Mouse (Mus musculus): ENCODE measurements at regions not wholly inside any gene's neighbourhood (a gene's known extent, or its start where the extent isn't known, plus 50 kb on each side); places are given as distances from the start of the nearest gene placed in this dataset.

- no peak for DNase-seq (ENCODE audit: low read depth, low spot score)
These were observed 1172.6 kb upstream of the Gulo start for GRCm38 (mm10) chr14:67181586-67181985.

- no peak for DNase-seq (ENCODE audit: low read depth, low spot score)
These were observed 1170.5 kb upstream of the Gulo start for GRCm38 (mm10) chr14:67179549-67179948.

DNA sequence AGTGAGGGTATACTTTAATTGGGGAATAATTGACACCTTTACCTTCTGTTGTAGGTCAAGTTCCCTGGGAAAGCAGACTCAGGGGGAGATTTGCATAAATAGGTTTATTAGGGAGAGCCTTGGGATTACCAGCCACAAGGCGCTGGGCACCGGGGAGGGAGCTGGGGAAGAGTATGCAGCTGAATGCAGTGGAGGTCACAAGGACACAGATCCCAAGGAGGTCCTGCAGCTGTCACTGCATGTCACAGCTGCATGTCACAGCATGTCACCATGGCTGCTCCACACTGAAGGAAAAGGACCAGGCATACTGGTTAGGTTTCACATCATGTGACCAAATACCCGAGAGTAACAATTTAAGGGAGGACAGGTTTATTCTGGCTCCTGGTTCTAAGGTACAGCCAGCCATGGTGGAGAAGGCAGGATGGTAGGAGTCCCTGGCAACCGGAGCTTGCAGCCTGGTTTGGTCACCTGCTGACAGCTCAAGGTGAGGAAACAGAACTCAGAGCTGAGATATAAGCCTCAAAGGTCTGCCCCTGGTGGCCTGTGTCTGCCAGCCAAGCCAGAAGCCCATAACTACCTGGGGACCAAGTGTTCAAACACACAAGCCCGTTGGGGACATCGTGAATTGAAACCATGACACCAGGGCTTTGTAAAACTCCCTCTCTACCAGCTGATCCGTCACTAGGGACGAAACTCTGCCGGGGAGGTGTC, 1169.5 kb upstream of the Gulo start:
- DNase-seq (ENCODE audit: low read depth, low spot score), result no peak

DNA sequence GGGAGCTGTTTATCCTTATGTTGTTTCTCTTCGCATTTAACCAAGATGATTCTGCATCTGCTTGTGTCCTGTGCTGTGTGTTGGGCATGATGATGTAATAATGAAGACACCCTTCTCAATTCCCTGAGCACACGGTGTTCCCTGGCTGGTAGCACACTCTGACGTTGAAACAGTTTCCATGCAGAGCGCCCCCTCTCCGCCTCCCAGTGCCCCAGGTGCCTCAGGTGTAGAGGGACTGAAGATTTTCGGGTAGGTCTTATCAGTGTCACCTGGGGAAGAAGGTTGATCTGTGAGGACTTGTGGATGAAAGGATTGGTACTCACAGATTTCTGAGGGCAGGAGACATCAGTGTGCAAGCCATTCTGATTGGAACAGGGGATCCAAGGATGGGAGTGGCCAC, 1167.7 kb upstream of the Gulo start:
- DNase-seq (ENCODE audit: low read depth, low spot score), result no peak

DNA sequence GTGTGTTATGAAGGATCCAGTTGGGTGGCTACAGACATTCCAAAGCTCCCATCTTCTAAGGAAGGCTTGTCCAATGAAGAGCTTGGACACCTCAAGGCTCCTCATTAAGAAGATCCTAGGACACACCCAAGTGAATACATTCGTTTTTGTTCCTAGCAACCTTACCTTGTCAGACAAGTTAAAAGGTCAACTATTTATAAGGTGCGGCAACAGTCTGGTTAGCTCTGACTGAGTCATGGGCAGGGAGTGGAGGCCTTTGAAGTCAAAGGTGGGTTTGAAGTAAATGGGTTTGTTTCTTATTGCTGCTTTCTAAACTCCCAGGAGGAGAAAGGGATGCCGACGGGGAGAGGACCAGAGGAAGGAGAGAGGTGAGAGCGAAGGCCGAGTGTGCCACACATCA, 1167.1 kb upstream of the Gulo start:
- DNase-seq (ENCODE audit: low read depth, low spot score), result no peak

DNA sequence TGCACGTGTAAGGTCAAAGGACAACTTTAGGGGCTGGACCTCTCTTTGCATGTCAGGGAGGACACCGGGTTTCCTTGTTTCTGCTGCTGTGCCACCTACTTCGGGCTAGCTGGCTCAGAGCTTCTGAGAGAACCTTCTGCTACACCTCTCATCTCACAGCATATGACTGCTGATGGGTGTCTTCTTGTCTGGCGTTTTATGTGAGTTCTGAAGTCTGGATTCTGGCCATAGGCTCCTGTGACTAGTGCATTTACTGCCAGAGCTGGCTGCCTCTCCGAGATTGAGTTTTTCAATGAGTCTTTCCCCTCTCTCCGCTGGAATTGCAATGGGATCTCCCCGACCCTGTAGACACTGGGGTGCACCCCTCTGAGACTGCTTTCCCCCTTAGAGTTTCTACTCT, 1165.9 kb upstream of the Gulo start:
- no peak for DNase-seq (ENCODE audit: low read depth, low spot score)

DNA sequence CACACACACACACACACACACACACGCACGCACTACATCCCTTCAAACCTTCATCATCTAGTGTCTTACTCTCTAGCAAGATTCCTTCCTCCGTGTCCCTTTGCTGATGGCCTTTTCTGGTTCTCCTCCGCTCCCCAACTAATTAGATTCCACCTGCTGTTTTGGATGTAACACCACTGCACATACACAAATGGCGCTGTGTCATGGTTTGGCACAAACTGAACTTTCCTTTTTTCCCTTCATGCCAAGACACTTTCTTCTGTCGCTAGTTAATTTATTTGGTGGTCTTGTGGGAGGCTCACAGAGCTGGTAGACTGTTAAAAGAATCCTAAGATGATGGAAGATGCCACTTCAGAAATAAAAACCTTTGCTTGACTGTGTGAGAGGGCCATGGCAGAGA, 1161.8 kb upstream of the Gulo start:
- DNase-seq (ENCODE audit: low read depth, low spot score), result no peak

- no peak for DNase-seq (ENCODE audit: low read depth, low spot score)
These were observed 1161.2 kb upstream of the Gulo start for GRCm38 (mm10) chr14:67170248-67170647.

DNA sequence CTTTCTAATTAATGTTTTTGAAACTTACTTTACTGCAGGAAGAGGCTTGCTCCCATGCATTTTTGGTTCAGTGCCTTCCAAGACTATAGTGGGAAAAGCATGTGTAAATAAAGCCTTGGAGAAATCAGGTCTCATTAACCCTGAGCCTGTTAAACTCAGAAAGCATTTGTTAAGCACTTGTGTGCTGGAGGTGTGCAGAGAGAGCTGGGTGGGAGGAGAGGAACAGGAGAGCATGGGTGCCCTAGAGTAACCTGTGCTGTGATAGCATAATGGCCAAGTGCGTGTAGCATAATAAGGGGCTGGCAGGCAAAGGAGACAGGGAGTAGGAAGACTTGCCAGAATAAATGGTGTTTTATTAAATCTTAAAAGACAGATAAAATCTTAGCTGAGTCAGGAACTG, 1160.2 kb upstream of the Gulo start:
- DNase-seq (ENCODE audit: low read depth, low spot score), result no peak

- no peak for DNase-seq (ENCODE audit: low read depth, low spot score)
These were observed 1151.0 kb upstream of the Gulo start for GRCm38 (mm10) chr14:67159996-67160395.

- DNase-seq (ENCODE audit: low read depth, low spot score), result no peak
These were observed 1149.9 kb upstream of the Gulo start for GRCm38 (mm10) chr14:67158867-67159266.

GRCm38 (mm10) chr14:67156366-67156765, 1147.4 kb upstream of the Gulo start:
- DNase-seq (ENCODE audit: low read depth, low spot score), result no peak

GRCm38 (mm10) chr14:67153621-67154020, 1144.6 kb upstream of the Gulo start:
- no peak for DNase-seq (ENCODE audit: low read depth, low spot score)

- DNase-seq (ENCODE audit: low read depth, low spot score), result peak; percentile 21
These were observed 1141.0 kb upstream of the Gulo start for GRCm38 (mm10) chr14:67149961-67150471.

GRCm38 (mm10) chr14:67149091-67149490, 1140.1 kb upstream of the Gulo start:
- DNase-seq (ENCODE audit: low read depth, low spot score), result no peak

- peak; percentile 22 for DNase-seq (ENCODE audit: low read depth, low spot score)
These were observed 1137.6 kb upstream of the Gulo start for GRCm38 (mm10) chr14:67146602-67147001.

DNA sequence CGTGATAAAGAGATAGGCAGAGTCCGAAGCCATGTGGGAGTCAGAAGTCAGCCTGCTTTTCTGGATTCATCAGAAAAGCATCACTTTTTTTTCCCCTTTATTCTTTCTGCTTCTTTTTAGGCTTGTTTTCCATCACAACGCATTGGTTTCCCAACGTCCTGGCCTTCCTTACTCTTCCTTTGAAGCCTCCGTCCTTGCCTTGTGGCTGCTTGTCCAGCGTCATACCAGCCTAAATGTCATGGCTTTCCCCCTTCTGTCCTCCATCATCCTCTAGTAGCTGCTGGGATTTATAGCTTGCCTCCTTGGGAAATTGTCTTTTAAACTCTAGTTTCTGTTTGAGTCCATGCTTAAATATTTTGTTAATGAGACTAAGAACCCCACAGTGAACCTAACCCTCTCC, 1136.0 kb upstream of the Gulo start:
- no peak for DNase-seq (ENCODE audit: low read depth, low spot score)

- no peak for DNase-seq (ENCODE audit: low read depth, low spot score)
These were observed 1135.5 kb upstream of the Gulo start for GRCm38 (mm10) chr14:67144461-67144985.

GRCm38 (mm10) chr14:67143826-67144225, 1134.8 kb upstream of the Gulo start:
- no peak for DNase-seq (ENCODE audit: low read depth, low spot score)

GRCm38 (mm10) chr14:67142556-67143250, 1133.7 kb upstream of the Gulo start:
- no peak for DNase-seq (ENCODE audit: low read depth, low spot score)

DNA sequence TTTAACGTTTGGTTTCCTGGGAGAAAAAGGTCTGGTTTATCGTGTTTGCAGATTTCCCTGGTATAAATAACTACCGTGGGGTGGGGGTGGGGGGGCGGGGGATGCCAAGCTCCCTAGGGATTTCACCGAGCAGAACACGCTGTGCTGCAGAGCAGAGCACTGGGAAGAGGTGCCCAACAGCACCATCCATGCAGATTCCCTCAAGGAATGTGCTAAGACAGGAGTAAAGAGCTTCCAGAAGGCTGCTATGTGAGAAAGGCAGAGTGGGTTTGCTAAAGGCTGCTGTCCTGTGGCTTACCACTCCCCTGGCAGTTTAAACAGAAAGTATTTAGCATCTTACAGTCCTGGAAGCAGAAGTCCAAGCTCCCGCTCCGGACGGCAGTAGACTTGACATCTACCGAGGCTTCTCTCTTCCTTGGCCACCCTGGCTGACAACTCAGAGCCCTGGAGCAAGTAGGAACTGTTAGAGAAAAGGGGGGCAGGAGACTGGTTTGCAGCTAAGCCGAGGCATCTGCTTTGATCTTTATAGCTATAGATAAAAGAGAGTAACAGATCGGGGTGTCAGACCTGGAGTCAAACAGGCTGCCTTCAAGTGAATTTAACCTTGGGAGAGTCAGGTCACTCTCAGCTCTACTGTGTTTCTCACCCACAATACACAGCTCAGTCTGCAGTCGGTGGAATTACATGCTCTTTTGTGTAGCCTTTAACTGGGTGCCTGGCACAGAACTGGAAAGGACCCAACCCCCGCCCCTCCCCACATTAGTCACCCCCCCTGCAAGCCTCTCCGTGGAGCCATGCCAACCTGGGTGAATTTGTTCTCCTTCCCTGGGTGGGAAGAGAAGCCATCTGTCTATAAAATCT, 1132.8 kb upstream of the Gulo start:
- no peak for DNase-seq (ENCODE audit: low read depth, low spot score)

DNA sequence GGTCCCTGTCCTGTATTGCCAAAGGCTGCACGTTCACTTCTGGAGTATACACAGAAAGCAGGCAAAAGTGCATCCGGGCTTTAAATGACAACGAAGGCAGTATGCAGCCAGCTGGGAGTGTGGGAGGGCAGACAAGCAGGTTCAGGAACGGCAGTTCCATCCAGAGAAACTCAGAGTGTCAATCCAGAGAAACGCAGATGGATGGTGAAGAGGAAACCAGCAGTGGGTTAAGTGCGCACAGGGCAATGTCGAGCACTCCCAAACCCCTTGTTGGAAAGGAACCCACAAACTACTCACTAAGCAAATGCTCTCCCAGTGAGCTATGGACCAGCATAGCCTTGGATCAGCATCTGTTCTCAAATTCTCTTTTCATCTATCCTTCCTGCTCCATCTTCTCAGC, 1132.1 kb upstream of the Gulo start:
- DNase-seq (ENCODE audit: low read depth, low spot score), result no peak
